Mouse (Mus musculus) lung, postnatal 0 days (tissue): Measurements from ENCODE around the gene Zfp986. TPM values are rescaled to one million over a fixed set of nuclear protein-coding genes. Genes with fewer than 3 reads are reported as not detected.
"Not testable (repeated sequence)": the region's sequence is repeated elsewhere in the genome, so short reads cannot be mapped to it uniquely, and the experiment has no call there.

Experiments used
- ATAC-seq: fragments of 200-750 bp; cut with Nextera tagmentation; 2 replicates; pipeline ENCODE4 v1.8.0; 2017; ENCODE audit warnings: moderate library complexity
- DNase-seq: peaks from one replicate; pipeline ENCODE4 v3.0.0-alpha.2; 2016; ENCODE audit warnings: low spot score
- H3K27ac ChIP-seq: fragments of 300-500 bp; sonication (generic); 2 replicates; pipeline ENCODE4 v1.5.1; 2014; ENCODE audit warnings: antibody characterized with exemption, mild to moderate bottlenecking, low read length, mixed read lengths
- H3K27me3 ChIP-seq: fragments of 300-500 bp; sonication (generic); replicated peaks from 2 replicates; pipeline ENCODE4 v1.6.1; 2014; ENCODE audit warnings: low read length, mixed read lengths; ENCODE audit not compliant: insufficient read depth
- H3K36me3 ChIP-seq: fragments of 300-500 bp; sonication (generic); 2 replicates; pipeline ENCODE4 v1.6.1; 2014; ENCODE audit warnings: low read length, mixed read lengths; ENCODE audit not compliant: insufficient read depth
- H3K4me1 ChIP-seq: fragments of 300-500 bp; sonication (generic); 2 replicates; pipeline ENCODE4 v1.6.1; 2014; ENCODE audit warnings: antibody characterized with exemption, low read depth, low read length, mixed read lengths; ENCODE audit not compliant: insufficient read depth
- H3K4me2 ChIP-seq: fragments of 300-500 bp; sonication (generic); replicated peaks from 2 replicates; pipeline ENCODE4 v1.6.1; 2014; ENCODE audit warnings: low read depth, mild to moderate bottlenecking, low read length, moderate library complexity, mixed read lengths
- H3K4me3 ChIP-seq: fragments of 300-500 bp; sonication (generic); 2 replicates; pipeline ENCODE4 v1.5.1; 2014; ENCODE audit warnings: low read depth, low read length
- H3K9ac ChIP-seq: fragments of 300-500 bp; sonication (generic); replicated peaks from 2 replicates; pipeline ENCODE4 v1.6.1; 2014; ENCODE audit warnings: low read depth, mild to moderate bottlenecking
- H3K9me3 ChIP-seq: fragments of 300-500 bp; sonication (generic); 2 replicates; pipeline ENCODE4 v1.6.1; 2016; ENCODE audit warnings: low read length, mixed read lengths
- WGBS: fragments of 180-500 bp; shearing (Covaris S2); extraction: QIAGEN DNeasy Blood & Tissue Kit; methylation state at CpG from one replicate; pipeline ENCODE4 v1.1.7; 2014; 5-methylcytosine and 5-hydroxymethylcytosine counted together
- polyA plus RNA-seq: library from polyadenylated mRNA; unstranded; fragments of >200 nt; fragmentation: Nextera tagmentation; extraction: Ambion mirVana; gene quantifications from 2 replicates; pipeline ENCODE4 v1.2.1, GENCODE M21; 2015

Gene Zfp986
- polyA plus RNA-seq, 1 experiment from 2014 or later = not detected

DNA sequence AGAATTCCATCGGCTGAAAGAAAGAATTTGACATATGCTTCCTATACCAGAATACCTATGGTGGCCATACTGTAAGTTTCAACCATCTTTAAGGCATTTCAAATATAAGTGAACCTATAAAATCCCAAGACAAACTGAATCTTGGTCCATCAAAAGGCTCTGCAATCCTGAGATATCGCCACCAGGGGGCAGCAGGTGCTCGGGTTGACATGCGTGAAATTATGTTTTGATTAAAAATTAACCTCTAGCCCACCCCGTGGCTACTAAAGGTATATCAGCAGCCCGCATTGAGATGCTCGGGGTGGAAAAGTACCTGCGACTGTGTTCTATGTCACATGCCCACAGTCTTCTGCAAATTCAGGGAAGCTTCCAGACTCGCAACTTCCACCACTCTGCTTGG, 17.2 kb upstream of the Zfp986 start:
- not testable (repeated sequence) for H3K9me3 ChIP-seq, H3K9ac ChIP-seq, DNase-seq, H3K27ac ChIP-seq, H3K36me3 ChIP-seq, ATAC-seq, H3K4me2 ChIP-seq, H3K27me3 ChIP-seq, H3K4me3 ChIP-seq, H3K4me1 ChIP-seq
- 61% methylated on average over 6 of the region's 9 CpGs for WGBS

GRCm38 (mm10) chr4:145863872-145864271, 4.7 kb upstream of the Zfp986 start:
- peak; percentile 3 for DNase-seq
- H3K27me3 ChIP-seq, H3K27ac ChIP-seq, H3K4me1 ChIP-seq, H3K36me3 ChIP-seq, H3K9me3 ChIP-seq, ATAC-seq, H3K4me2 ChIP-seq, H3K9ac ChIP-seq, H3K4me3 ChIP-seq: not testable (repeated sequence)
- 80% methylated on average over 5 of the region's 8 CpGs for WGBS

Other genes starting within 250 kb of the Zfp986 start
- not detected in 2 replicates for gene Zfp980, start 198.1 kb upstream of the Zfp986 start, polyA plus RNA-seq
- gene Zfp987, start 228.5 kb downstream of the Zfp986 start, polyA plus RNA-seq = not detected in 2 replicates